In the genomic region with DNA sequence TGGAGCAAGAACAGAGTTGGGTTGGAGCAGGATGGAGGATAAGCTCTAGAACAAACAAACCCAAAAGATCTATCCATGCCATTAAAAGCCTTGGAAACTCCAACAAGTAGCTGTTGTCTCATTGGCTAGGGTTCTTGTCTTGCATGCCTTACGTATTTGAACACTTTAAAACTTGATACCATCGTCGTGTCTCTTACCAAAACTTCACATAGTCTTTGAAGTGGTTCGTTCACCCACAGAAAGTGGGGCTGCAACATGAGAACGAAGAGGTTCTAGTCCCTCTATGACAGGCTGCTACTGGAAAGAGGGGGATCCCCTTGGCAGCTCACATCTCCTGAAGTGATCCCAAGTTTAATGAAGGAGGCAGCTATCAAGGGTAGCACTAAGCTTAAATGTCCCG, we compare ENCODE assay signal across 18 mouse cellular contexts. TPM values are rescaled to one million over a fixed set of nuclear protein-coding genes. Genes with fewer than 3 reads are reported as not detected.
"Had no signal": no experiment of that assay in that cellular context is flagged by ENCODE, and none has a peak within 500 bp of the region (broad histone marks: within the 10 kb centered on the region; RNA-seq: fewer than 3 reads in every experiment).

No protein-coding gene starts in this region.

- H3K4me1 ChIP-seq: limb, embryonic 10.5 days; megakaryocyte, embryonic 14.5 days; midbrain, embryonic 15.5 days had no signal

- H3K27me3 ChIP-seq: liver, embryonic 15.5 days; midbrain, embryonic 15.5 days had no signal

- H3K9me3 ChIP-seq: limb, embryonic 10.5 days; liver, embryonic 15.5 days; megakaryocyte, embryonic 14.5 days; midbrain, embryonic 15.5 days had no signal

- ATAC-seq: lung, postnatal 0 days; midbrain, embryonic 15.5 days had no signal

- H3K36me3 ChIP-seq: limb, embryonic 10.5 days; liver, embryonic 15.5 days; midbrain, embryonic 15.5 days had no signal

- H3K4me2 ChIP-seq: liver, embryonic 11.5 days; liver, embryonic 15.5 days; midbrain, embryonic 11.5 days; midbrain, embryonic 15.5 days had no signal

- DNase-seq: kidney, adult 2 months; kidney, postnatal 25 days; lung, adult 2 months; lung, postnatal 4 days; right cerebral cortex, adult 18-20 months; right cerebral cortex, postnatal 25 days; thymus, postnatal 14 days had no signal

- H3K27ac ChIP-seq: left cerebral cortex, adult 2 months; limb, embryonic 10.5 days; liver, embryonic 15.5 days; midbrain, embryonic 15.5 days; stomach, postnatal 0 days had no signal

- H3K4me3 ChIP-seq: left cerebral cortex, adult 2 months; limb, embryonic 10.5 days; liver, embryonic 15.5 days; megakaryocyte, embryonic 14.5 days; midbrain, embryonic 15.5 days had no signal

- H3K9ac ChIP-seq: liver, embryonic 15.5 days; midbrain, embryonic 15.5 days had no signal

RNA-seq across cellular contexts. Expression of gene Fasl, which starts 13.1 kb away (rescaled TPM):
- total RNA-seq: left cerebral cortex, postnatal 14 days had no signal
- polyA plus RNA-seq: kidney, embryonic 16.5 days; limb, embryonic 10.5 days; liver, embryonic 11.5 days; stomach, postnatal 0 days had no signal
